Mouse (Mus musculus): ENCODE data around the gene Gm20481.
"Not testable (repeated sequence)": the region's sequence is repeated elsewhere in the genome, so short reads cannot be mapped to it uniquely, and the experiment has no call there.

Gm20481 gene

GRCm38 (mm10) chr17:34969822-34970221 is at the start of gene Gm20481:
TSS of gene Gm20481 (plus strand) at chr17:34969912.
- not testable (repeated sequence) for DNase-seq (ENCODE audit: low spot score in 2 of 2)

GRCm38 (mm10) chr17:34922939-34923338 is 46.8 kb upstream of the Gm20481 start:
- no peak for DNase-seq (ENCODE audit: low spot score in 2 of 2)

DNA sequence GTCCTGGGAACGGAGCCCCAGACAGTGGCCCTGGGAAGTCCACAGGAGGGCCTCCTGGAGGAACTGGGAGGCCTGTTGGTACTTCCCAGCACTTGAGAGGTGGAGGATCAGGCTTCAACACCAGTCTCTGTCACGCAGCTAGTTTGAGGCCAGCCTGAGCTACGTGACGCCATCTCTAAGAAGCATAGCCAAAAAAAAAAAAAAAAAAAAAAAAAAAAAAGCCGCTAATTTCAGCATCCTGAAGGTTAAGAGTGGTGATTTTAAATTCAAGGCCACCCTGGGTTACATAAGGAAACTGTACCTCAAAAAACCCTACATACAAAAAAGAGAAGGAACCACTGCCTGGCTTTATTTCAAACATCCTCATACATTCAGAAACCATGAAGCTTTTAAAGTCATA is 45.5 kb upstream of the Gm20481 start:
- DNase-seq (ENCODE audit: low spot score in 2 of 2) = no peak

DNA sequence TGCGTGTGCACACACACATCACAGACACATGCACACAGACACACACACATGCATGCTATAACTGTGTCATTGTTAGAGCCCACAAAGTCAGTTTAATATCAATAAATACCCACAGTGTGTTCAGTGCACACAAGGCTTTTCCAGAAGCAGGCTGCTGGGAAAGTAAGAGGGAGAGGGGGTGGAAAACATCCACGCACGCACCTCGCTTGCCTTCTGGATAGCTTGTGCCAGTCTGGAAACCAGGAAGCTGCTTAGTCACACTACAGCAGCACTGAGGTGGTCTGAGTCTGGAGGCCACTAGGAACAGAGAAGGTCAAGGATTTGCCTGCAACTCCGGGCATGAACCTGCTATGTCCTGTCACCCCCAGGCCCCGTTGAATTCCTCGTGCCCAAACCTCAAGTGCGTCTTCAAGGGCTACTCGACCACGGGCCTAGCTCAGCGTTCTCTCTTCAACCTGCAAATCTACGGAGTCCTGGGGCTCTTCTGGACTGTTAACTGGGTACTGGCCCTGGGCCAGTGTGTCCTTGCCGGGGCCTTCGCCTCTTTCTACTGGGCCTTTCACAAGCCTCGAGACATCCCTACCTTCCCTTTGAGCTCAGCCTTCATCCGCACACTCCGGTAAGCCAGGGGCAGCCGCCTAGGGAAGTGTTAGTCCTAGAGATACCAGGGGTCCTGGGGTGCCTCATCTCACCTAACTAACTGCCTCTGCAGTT is 42.2 kb upstream of the Gm20481 start:
- no peak for DNase-seq (ENCODE audit: low spot score in 2 of 2)

- DNase-seq (ENCODE audit: low spot score in 2 of 2) = no peak
Measured at GRCm38 (mm10) chr17:34928841-34929240, 40.9 kb upstream of the Gm20481 start.

DNA sequence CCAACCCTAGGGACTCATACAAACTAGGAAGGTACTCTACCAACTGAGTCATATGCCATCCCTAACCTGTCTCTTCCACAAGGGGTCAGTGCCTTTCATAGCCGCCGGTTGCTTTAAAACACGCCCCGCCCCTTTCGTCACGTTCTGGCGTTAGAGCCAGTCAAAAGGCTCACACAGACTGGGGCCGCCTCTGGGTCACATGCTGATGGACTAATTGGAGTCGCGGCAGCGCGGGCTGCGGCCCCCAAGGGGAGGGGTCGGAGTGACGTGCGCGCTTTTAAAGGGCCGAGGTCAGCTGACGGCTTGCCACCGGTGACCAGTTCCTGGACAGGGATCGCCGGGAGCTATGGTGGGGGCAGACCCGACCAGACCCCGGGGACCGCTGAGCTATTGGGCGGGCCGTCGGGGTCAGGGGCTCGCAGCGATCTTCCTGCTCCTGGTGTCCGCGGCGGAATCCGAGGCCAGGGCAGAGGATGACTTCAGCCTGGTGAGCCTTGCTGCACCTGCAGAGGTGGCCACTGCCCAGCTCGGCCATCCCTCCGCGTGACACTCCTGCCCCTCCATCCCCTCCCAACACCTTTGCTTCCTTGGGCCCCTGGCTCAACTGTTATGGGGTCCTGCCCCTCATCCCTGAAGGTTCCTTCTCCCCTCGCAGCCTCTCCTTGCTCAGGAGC is 38.5 kb upstream of the Gm20481 start, which contains the start of gene Neu1:
TSS of gene Neu1 (plus strand) at position 193 of the 674 bp plus-strand sequence.
- peak; percentile 97 to 98 for DNase-seq (ENCODE audit: low spot score in 2 of 2)

DNA sequence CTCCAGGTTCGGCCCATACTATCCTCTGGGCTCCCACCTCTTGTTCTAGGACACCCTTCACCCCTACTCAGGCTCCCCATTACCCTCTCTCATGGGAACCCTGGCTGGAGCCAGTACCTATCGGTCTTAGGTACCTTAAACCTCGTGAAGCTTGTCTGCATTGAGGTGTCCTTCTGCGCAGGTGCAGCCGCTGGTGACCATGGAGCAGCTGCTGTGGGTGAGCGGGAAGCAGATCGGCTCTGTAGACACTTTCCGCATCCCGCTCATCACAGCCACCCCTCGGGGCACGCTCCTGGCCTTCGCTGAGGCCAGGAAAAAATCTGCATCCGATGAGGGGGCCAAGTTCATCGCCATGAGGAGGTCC is 38.0 kb upstream of the Gm20481 start:
- DNase-seq (ENCODE audit: low spot score in 2 of 2) = no peak

DNA sequence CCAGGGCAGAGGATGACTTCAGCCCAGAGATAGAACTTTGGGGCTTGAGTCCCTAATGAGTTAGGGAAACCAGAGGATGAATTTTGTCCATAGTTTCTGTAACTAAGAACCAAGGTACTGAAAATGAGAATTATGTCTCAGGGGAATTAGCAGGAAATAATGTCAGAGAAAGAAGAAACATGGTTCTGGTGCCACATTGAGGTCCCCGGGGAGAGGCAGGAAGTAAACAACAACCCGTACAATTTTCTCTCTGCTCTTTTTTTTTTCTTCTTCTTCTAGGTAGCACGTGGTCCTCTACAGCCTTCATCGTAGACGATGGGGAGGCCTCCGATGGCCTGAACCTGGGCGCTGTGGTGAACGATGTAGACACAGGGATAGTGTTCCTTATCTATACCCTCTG is 37.4 kb upstream of the Gm20481 start:
- no peak for DNase-seq (ENCODE audit: low spot score in 2 of 2)

DNA sequence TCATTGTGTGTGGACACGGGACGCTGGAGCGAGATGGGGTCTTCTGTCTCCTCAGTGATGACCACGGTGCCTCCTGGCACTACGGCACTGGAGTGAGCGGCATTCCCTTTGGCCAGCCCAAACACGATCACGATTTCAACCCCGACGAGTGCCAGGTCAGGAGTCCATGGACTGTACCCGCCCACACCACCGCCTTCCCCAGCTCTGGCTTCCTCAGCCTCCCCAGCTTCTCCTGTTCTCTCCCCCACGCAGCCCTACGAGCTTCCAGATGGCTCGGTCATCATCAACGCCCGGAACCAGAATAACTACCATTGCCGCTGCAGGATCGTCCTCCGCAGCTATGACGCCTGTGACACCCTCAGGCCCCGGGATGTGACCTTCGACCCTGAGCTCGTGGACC is 35.7 kb upstream of the Gm20481 start:
- DNase-seq (ENCODE audit: low spot score in 2 of 2) = no peak

GRCm38 (mm10) chr17:34934830-34935229 is 34.9 kb upstream of the Gm20481 start:
- DNase-seq (ENCODE audit: low spot score in 2 of 2) = no peak

GRCm38 (mm10) chr17:34937960-34938505 is 31.7 kb upstream of the Gm20481 start:
- no peak for DNase-seq (ENCODE audit: low spot score in 2 of 2)

DNA sequence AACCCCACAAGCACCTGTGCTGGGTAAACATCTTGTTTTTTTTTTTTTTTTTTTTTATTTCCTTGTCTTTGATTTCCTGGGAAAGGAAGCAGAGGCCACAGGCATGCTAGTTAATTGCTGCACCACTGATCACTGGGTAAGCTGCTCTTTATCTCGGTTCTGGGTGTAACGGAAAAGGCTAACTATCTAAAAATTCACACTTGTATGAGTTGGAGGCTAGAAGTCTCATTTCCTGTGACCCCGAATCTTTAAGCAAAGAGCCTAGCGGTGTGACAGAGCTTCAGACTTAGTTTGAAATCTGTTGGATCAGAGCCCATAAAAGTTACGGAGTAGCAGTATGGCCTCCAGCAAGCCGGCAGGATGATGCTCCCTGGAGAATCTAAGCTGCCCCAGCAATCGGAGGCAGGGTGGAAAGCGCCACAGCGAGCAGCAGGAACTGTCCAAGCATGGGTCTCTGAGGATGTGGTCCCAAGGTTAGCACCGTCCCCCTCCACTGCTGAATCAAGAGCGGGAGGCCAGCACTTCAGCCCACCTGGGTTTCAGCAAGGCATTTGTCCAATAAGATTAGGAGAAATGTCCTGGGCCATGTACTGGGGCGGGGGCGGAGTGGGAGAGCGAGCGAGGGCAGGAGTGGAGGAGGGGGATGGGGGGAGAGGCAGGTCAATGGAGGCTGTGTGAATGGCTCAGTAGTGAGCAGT is 28.2 kb upstream of the Gm20481 start:
- no peak for DNase-seq (ENCODE audit: low spot score in 2 of 2)

DNA sequence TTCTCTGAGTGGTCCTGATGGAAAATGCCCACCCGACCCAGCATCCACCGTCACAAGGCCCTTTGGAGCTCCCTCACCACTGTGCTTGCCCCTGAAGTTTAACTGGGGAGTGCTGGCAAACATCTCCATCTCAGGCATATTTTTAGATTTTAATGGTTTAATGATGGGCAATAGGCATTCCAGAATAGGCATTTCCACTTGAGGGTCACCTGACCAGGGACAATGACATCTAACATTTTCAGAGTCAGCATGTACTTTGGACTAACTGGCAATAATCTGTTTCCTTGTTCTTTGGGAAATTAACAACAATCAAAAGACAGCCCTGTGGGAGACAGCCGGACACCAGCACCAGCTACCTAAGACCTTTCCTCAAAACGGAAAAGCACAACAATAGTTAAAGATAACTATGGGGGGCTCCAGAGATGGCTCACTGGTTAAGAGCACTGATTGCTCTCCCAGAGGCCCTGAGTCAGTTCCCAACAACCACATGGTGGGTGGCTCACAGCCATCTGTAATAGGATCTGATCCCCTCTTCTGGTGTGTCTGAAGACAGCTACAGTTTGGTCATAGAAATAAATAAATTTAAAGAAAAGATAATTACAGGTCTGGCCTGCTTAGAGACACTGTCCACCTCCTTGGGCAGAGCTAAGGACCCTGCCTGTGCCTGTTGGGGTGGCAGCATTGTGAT is 26.4 kb upstream of the Gm20481 start:
- no peak for DNase-seq (ENCODE audit: low spot score in 2 of 2)

DNA sequence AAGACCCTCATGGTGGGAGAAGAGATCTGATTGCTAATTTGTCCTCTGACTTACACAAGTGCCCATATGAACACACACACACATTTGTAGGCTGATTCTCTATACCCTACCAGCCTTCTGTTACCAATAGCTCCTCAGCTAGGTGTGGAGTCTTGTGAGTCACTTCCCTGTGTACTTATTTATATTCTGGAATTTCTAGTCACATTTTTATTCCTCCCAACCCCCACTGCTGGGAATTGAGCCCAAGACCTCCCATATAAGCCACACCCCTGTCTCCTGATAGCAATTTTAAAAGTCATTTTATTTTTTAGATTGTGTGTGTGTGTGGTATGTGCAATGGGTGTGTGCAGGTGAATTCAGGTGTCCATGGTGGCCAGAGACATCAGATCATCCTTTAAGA is 25.4 kb upstream of the Gm20481 start:
- DNase-seq (ENCODE audit: low spot score in 2 of 2) = no peak

- no peak for DNase-seq (ENCODE audit: low spot score in 2 of 2)
Measured at GRCm38 (mm10) chr17:34946486-34947140, 23.1 kb upstream of the Gm20481 start.

DNA sequence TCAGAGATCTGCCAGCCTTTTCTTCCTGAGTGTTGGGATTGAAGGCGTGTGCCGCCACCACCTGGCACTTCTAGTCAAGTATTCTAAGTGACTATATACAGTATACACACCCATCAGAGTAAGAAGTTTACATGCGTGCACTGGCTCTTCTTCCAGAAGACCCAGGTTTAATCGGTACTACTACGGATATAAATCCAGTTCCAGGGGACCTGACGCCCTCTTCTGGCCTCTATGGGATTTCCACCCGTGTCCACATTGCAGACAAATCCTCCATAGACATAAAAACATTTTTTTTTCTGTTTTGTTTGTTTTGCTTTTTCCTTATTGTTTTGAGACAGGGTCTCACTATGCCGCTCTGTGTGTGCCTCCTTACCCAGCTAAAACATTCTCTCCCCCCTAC is 22.1 kb upstream of the Gm20481 start:
- no peak for DNase-seq (ENCODE audit: low spot score in 2 of 2)

DNA sequence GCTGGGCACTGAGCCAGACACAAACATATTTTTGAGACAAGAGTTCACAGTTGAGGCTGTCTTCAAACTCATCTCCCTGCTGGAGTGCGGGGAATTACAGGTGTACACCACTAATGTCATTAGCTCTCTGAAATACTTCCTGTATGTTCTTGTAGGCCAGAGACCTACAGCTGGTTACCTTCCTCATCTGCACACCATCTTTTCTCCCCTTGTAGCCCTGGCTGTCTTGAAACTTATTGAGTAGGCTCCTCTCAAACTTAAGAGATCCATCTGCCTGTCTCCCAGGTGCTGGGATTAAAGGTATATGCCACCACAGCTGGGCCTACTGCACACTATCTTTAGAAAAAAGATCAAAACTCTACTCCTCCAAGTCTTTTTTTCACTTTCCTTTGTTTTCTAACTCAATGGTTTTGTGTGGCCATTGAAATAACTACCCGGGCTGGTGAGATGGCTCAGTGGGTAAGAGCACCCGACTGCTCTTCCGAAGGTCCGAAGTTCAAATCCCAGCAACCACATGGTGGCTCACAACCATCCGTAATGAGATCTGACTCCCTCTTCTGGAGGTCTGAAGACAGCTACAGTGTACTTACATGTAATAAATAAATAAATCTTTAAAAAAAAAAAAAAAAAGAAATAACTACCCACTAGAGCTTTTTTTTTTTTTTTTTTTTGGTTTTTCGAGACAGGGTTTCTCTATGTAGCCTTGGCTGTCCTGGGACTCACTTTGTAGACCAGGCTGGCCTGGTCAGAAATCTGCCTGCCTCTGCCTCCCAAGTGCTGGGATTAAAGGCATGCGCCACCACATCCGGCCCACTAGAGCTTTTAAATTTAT is 20.8 kb upstream of the Gm20481 start:
- not testable (repeated sequence) for DNase-seq (ENCODE audit: low spot score in 2 of 2)

DNA sequence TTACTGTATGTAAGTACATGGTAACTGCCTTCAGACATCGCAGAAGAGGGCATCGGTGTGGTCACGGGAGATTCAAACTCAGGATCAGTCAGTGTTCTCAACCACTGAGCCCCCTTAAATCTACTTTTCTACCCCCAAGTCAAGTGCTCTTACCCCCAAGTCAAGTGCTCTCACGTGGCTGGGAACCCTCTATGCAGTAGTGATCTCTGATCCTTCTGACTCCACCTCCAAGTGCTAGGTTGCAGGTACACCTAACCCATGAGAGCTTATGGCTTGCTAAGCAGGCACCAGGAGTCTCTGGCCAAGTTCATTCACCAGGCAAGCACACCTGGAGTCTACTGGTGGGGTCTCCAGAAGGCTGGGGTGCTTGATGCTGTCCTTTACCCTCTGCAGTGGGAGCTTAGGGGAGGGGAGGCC is 20.2 kb upstream of the Gm20481 start:
- DNase-seq (ENCODE audit: low spot score in 2 of 2) = no peak

- DNase-seq (ENCODE audit: low spot score in 2 of 2) = no peak
Measured at GRCm38 (mm10) chr17:34950514-34951455, 18.9 kb upstream of the Gm20481 start.
